Mouse (Mus musculus): ENCODE measurements around the gene Dagla.

Gene Dagla

DNA sequence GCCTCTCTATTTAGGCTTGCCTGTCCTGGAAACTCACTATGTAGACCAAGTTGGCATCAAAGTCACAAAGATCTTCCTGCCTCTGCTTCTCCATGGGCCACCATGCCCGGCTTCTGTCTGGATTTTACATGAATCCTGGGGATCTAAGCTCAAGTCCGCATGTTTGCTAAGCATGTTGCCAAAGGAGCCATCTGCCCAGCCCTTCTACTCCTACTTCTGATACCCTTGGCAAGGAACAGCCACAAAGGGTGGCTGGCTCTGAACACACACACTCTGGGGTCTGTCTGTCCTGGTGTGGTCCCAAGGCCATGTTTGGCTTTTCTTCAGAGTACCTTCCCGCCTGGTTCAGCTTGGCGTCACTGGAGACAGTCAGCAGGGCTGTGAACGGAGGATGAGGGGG, 2.7 kb upstream of the Dagla start:
- no peak for DNase-seq

DNA sequence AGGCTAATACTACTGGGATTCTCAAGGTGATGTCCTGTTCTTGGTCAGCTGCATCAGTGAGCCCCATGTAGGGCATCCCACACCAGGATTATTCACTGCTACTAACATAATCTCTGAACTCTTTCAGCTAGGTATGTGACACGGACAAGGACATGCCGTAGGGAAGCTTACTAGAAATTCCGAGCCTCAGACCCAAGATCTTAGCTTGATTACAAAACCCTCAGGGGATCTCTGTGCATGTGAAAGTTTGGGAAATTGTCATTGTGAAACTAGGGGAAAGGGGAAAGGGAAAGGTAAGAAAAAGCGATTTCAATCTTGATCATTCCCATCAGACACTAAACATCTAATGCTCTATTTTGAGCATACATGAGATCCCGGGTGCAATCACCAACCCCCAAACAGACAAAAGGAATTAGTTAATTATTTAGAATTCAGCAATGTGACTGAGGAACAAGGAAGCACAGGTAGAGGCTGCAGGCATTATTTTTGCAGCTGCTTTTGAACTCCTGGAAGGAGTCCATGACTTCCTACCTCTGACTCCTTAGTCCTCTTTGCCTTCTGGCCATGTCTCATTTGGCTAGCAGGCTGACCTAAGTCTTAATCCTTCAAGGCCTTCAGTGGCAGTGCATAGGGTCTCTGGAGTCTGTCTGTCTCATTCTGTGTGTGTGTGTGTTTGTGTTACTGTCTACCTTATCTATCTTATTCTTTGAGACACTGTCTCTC, 2.0 kb upstream of the Dagla start:
- DNase-seq: no peak

DNA sequence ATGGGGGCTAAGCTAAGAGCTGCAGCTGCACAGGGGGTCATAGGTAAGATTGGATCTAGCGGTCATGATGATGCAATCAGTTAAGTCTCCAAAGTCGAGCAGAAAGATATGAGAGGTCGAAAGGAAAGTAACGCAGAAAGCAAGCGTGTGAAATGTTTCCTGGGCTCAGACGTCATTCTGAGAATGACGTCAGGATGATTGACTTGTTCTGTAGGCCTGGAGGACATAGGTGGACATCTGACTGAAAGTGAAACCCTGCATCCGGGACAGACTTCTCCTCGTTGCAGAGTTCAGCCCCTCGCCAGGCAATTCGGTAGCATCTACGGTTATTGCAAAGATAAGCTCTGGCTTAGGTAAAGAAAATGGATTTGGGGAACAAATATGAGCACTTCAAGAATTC, 963 bp upstream of the Dagla start:
- DNase-seq: no peak

GRCm38 (mm10) chr19:10304395-10304794, 282 bp downstream of the Dagla start:
- DNase-seq: no peak

GRCm38 (mm10) chr19:10302852-10303251, 1.8 kb downstream of the Dagla start:
- no peak for DNase-seq

DNA sequence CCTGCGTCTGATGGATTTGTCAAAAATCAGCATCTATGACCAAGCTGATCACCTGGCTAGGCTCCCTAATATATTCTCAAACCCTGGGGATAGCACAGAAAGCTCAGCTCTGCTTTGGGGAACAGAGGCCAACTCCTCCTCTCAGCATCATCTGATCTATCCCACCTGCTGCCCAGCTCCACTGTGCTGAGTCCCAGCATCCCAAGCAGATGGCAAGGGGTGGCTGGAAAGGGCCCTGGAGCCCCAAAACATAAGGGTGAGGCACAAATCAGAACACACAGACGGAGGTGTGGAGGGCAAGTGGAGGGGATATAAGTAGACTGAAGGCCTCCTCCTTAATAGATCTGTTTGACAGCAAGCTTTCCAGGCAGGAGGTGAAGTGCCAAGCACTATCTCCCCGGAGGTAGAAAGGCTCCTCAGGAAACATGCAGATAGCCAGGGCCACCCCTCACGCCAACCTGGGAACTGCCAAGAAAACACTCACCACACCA, 2.8 kb downstream of the Dagla start:
- DNase-seq: no peak

- DNase-seq: no peak
These were observed 3.4 kb downstream of the Dagla start for GRCm38 (mm10) chr19:10301263-10301662.

- no peak for DNase-seq
These were observed 3.9 kb downstream of the Dagla start for GRCm38 (mm10) chr19:10300809-10301208.

DNA sequence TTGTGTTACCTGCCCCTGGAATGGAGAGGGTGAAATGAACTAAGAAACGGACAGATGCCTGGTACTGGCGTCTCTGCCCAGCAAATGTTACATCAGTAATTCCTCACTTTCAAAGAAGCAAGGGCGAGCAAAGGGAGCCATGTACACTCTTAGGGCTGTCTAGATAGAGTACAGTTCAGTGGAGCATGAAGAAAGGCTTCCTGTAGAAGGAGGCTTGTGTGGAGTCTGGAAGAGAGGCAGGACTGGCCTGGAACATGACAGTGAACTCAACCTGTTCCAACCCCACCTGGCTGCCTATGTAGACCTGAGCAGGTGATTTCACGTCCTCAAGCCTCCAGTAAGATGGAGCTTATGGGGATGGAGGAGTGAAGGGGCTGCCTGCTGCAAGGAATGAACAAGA, 6.4 kb downstream of the Dagla start:
- DNase-seq: no peak

GRCm38 (mm10) chr19:10297041-10297503, 7.6 kb downstream of the Dagla start:
- no peak for DNase-seq

GRCm38 (mm10) chr19:10296306-10296705, 8.4 kb downstream of the Dagla start:
- DNase-seq: no peak

DNA sequence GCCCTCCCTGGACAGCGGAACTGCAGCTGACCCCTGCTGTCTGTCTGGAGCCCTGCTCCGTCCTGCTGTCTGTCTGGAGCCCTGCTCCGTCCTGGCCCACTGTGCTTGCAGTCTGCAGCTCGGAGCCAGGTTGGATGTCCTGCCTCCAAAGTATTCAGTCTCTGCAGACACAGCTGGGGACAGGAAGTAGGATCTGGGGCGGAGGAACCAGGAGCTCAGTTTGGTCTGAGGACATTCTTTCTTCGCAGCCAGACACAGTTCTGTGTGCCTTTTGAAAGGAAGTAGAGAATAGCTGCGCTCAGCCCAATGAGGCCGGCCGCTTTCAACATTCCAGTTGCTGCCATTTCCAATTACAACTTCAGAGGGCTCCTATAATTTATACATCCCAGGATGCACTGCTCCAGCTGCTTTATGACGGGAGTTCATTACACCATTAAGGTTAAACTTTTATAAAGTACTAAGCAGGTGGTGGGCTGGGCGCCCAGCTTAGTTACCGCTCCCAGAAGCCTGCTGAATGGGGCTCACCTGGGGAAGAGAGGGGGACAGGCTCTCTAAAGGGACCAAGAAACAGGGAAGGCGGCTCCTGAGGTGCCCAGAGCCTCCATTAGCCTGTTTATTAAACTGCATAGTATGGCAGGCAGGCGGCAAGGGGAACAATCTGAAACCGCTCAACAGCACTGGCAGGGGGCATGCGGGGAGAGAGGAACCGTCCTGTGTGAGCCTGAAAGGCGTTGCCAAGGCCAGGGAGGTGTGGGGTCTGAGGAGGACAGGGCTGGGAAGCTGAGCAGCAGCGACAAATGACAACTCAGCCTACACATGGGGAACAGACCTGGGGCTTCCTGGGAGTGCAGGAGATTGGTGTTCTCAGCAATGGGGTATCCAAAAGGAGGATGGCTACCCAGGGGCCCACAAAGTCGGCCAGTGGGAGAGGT, 9.8 kb downstream of the Dagla start:
- no peak for DNase-seq

DNA sequence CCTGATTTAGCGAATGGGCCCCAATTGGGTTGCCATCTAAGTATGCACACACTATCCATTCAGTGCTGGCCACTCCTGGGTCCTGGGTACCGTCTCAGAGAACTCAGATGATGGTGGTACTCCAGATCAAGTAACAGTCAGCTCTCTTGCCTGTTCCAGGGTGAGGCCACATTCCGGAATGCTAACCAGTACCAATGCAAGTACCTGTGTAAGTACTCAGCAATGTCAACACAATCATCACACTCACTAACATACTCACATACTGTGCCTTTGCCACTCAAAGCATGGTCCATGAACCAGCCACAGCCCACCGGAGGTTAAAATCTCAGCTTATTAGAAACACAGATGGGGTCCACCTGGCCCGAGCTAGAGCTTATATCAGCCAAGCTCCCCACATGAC, 10.7 kb downstream of the Dagla start:
- no peak for DNase-seq

DNA sequence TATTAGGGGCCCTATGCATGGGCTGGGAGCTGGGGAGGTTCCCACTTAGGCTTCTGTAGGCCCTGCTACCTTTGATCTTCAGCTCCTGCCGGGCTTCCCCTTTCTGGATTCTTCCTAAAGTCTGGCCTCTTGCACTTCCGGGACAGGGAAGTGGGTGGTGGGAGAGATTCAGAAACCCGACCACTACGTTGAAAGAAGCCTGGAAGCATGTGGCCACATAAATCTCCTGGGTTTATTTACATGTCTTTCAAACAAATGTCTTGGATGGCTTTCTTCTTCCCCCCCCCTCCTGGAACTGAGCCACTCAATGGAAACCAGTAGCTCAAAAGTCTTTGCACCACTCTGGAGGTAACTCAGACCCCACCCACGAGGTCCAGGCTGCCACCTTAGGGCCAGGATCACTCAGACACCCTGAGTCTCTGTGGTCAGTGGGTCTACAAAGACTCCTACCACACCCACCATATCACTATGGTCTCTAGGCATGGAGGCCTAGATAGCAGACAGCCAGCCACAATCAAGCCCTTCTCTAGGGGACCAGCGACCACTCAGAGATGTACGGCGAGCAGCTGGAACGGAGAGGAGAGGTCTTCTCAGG, 12.7 kb downstream of the Dagla start:
- DNase-seq: no peak

DNA sequence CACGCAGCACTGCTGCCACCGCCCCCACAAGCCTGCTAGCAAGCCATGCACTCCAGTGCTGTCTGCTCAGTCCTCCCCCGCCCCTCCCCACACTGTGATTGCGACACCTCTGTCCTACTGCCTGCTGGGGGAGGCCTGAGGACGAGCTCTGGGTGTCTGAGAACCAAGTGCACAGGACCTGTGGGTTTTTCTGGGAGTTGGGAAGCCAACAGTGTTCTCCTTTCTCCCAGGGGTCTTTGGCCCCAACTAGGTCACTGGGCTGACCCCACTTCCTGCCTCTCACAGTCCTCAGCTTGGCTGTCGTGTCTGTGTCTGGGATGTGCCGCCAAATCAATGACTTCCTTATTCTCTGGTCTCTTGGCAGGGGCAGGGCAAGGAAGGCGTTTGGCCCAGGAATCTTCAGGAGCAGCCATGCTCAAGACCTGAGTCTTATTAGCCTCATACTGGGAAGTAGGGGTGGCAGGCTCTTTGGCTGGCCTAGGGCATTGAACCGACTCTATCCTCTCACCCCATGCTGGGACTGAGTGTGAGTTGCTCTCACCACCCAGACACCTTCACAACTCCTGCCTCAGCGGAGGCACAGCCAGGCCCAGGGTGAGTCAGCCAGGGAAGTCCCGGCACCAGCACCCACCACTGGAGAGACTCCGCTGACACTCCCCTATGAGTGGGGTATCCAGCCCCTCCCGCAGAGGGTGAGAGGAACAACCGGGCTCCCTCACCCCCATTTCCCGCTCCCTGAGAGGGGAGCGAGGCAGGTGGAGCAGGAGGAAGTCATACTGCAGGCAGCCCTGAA, 14.3 kb downstream of the Dagla start:
- no peak for DNase-seq

DNA sequence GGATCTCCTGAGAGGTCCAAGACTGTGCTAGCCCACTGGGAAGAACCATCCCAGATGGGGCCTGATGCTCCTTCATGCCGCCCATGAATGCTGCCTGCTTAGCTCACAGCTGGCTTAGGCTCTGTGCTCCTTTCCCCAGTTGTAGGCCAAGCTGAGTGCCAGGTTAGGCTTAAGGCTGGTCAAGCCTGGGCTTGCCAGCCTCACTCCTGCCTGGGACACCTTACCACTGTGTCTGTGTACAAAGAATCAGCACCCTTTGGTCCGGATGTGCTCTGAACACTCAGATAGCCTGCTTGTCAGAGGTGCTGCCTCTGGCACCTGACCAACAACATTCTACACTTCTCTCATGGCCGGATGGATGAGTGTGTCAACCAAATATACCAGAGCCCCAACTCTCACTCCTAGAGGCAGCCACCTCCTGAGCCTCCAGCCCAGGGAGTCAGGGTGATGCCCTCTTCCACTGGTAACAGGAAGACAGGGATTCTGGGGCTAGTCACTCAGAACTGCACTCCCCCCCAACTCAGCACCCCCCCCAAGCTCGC, 15.0 kb downstream of the Dagla start:
- DNase-seq: no peak

DNA sequence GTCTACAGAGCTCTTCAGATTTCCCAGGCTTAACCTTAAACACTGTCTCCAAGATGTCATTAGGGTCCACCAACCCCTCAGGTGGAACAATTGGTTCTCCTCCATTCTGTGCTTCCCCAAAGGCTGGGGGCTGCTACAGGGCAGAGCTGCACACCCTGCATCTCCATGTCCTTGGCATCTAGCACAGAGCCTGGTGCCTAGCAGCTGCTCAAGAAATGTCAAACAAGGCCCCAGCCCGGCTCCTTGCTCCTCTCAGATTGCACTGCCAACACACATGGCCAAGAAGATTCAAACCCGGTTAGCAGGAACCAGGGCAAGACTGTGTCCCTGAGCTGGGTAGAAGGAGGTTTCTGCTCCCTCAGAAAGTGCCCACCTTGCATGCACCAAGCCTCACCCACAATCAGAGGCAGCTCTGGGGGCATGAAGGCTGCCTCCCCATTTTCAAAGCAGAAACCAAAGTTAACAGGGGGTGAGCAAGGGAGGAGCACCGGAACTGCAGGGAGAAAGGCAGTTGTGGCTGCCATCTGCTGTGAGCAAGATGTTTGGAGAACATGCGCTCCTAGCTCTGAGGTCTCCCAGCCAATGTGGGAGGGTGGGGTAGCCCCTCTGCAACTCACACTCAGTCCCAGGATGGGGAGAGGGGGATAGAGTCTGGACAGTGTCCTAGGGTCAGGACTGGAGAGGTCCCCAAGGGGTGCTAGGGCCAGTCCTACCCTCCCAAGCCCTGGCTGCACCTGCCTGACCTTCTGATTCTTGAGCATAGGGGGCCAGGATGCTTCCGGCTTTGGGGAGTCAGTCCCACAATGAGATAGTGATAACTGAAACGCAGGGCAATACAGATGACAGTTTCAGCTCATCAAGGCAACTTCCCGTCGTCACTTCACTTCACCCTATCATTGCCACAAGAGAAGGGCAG, 16.3 kb downstream of the Dagla start:
- no peak for DNase-seq

- DNase-seq: no peak
These were observed 18.2 kb downstream of the Dagla start for GRCm38 (mm10) chr19:10286458-10286872.

DNA sequence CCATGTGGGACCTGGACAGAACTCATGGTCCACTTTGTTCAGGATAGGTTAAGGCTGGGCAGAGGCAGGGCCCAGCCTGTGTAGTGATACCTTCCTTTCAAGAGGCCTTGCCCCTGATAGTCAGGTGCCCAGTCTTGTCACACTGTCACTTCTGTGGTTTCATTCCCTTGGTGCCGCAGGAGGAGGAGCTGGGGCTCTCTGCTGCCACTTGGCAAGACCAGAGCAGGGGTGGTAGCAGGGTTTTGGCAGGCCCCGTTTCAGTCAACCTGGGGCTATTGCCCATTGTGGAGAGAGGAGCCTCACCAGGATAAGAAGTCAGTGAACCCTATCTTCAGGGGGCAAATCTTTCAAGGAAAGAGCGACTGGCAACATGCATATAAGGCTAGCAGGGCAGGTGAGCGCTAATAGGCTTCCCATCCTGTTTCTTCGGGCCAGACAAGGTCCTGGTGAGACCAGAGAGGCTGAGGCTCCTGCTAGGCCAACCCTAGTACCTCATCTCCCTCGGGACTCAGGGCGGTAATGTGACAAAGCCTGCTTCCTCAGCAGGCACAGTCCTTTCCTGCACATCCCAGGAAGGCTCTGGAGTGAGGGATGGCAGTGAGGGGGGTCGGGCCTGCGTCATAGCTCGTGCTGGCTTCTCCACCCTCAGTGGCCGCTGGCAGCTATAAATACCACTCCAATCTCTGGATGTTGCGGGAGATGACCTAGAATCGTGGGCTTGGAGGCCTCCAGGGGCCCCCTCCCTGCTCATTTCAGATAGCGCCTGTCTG, 23.7 kb downstream of the Dagla start:
- no peak for DNase-seq

- no peak for DNase-seq
These were observed 25.0 kb downstream of the Dagla start for GRCm38 (mm10) chr19:10279668-10280067.
